8 mouse cellular contexts compared by ENCODE assay signal in genomic region chr8:120407701-120408240, GRCm38 (mm10).
DNase-seq lines count a peak whose midpoint lies in the region; ATAC-seq lines count a peak whose summit lies in the region.

No protein-coding gene starts in this region.

- H3K9me3 ChIP-seq in kidney, embryonic 14.5 days (ENCODE audit: control insufficient read depth, low read length) = no peaks in the 10 kb centered on the region

- H3K27me3 ChIP-seq in kidney, embryonic 14.5 days (ENCODE audit: control insufficient read depth, insufficient read depth, low read length) = no peaks in the 10 kb centered on the region

- H3K4me2 ChIP-seq in kidney, embryonic 14.5 days (replicated peaks; ENCODE audit: low read depth, low read length) = no peak overlapping the region

- H3K4me3 ChIP-seq in kidney, embryonic 14.5 days (ENCODE audit: low read length) = no peak overlapping the region

- peak; percentile 71 for ATAC-seq in kidney, embryonic 14.5 days (ENCODE audit: low FRiP score, low TSS enrichment)

- no peaks in the 10 kb centered on the region for H3K36me3 ChIP-seq in kidney, embryonic 14.5 days (ENCODE audit: control insufficient read depth, insufficient read depth, low read length)

- H3K27ac ChIP-seq in kidney, embryonic 14.5 days (ENCODE audit: low read depth, low read length) = peak overlapping the region; percentile 42; the same call in 1 of the 2 replicates

- peaks cover 30% of the 10 kb centered on the region for H3K4me1 ChIP-seq in kidney, embryonic 14.5 days (ENCODE audit: control insufficient read depth, insufficient read depth, low read length)

- WGBS in kidney, embryonic 14.5 days = 9% methylated on average over 9 of the region's 9 CpGs

- DNase-seq in adrenal gland, postnatal 14 days = peak; percentile 51
- no peak for DNase-seq in adrenal gland, adult 2 months
- DNase-seq in cerebellum, postnatal 25 days = peak; percentile 67 to 69
- peak; percentile 55 to 56 for DNase-seq in heart, adult 9 months (ENCODE audit: low spot score in 2 of 2)
- peak; percentile 76 to 85 for DNase-seq in lung, postnatal 4 days
- DNase-seq in spleen, postnatal 14 days (ENCODE audit: low spot score in 2 of 2) = peak; percentile 43 to 45
- DNase-seq in right cerebral cortex, postnatal 10 days (ENCODE audit: low spot score in 2 of 2) = no peak

- no peak overlapping the region for H3K9ac ChIP-seq in kidney, embryonic 14.5 days (ENCODE audit: low read depth, low read length)

Comparison
In these comparisons a context has a peak if more than half of its experiments do, and no peak if none do; other contexts are left out.
1. DNase-seq: peak in adrenal gland, postnatal 14 days (single experiment), cerebellum, postnatal 25 days (2 of 2), heart, adult 9 months (2 of 2), lung, postnatal 4 days (2 of 2) and spleen, postnatal 14 days (2 of 2); none in adrenal gland, adult 2 months (single experiment) and right cerebral cortex, postnatal 10 days (0 of 2).